Mouse (Mus musculus): ENCODE data around the gene Banf2. TPM values are rescaled to one million over a fixed set of nuclear protein-coding genes. Genes with fewer than 3 reads are reported as not detected.
A peak's percentile ranks its signal among the peaks of the same experiment; 100 is the strongest.

Banf2 gene
- total RNA-seq, 4 experiments from 2014 or later, result not detected

DNA sequence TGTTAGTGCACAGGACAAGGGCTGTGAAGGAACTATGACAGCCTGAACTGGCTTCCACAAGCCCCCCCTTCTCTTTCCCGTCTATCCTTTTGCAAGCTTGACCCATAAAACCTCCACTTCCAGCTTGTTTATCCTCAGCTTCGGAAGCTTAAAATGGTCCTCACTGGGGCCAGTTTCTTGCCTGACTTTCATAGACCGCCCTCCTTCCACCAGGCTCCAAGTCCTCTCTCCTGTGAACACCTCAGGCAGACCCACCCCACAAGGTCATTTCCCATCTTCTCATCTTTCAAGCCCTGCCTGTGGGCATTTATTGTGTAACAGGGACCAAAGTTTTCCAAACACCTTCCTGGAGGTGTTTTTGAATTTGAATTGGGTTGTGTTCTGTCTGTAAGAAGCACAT lies 10.4 kb upstream of the Banf2 start:
- no peak for DNase-seq (ENCODE audit: low spot score in 2 of 2)

DNA sequence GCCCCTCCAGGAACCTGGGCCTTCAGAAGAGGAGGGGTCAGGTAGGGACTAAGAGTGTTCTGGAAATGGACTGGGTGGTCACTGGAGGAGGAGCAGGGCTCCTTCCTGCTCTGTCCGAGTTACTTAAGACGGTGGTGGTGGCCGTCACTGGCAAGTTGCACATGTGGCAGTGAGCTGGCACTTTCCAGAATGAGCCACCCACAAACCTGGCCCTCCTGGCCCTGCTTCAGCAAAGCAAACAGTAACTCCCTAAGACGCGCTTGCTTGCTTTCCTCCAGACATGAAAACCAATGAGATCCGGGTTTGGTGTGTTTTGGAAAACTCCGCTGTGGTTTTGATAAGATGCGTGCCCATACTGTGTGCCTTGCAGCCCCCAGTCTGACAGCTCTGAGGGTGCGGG lies 7.5 kb upstream of the Banf2 start:
- no peak for DNase-seq (ENCODE audit: low spot score in 2 of 2)

DNA sequence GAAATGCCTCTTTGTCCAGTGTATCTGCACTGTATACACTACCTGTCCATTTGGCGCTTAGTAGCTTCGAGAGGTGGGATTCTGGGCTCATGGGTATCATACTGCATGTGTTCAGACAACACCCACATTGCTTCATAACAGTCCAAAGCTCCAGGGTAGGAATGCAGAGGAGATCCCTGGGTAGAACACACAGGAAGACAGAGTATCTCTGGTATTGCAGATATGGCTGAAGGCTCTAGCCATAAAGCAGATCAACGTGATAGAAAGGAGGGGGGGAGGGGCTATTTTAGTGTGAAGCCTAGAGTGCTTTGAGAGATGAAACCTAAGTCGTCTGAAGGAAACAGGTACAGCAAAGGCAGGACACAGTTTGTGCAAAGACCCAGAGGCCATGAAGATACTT lies 6.4 kb upstream of the Banf2 start:
- no peak for DNase-seq (ENCODE audit: low spot score in 2 of 2)

DNA sequence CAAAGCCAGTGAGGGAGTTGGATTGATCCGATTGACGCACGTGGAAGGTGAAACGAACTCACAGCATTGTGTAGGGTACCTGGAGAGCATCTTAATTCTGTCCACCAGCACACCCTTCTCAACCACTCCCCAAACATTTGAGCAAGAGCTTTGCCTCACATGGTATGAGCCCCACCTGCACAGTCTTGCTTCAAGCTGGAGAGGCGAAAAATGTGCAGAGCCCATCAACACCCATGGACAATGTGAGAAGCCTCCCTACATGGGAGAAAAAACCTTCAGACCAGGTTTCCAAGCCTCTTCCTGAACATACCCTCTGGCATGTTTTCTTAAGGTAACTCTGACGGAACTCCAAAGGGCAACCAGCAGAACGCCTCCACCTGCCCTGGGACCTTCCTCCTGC lies 2.1 kb upstream of the Banf2 start:
- no peak for DNase-seq (ENCODE audit: low spot score in 2 of 2)

DNA sequence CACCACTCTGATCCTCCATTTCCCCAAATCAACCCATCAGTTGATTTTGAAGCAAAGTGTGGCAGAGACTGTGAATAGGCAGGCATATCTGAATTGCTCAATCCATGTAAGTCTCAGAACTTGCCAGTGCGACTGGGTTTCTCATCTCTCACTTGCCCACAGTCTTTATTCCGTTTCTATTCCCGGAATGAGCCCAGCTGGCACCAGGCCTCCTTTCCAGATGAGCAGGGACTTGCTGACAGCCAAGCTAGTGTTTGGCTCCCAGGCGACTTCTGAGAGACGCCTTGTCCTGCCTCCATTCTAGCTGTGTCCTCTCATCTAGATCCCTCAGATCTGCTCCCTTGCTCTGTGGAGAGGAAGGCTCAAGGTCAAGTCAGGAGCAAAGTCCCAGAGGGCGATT lies 11.9 kb downstream of the Banf2 start:
- DNase-seq (ENCODE audit: low spot score in 2 of 2), result peak; percentile 42 to 84

DNA sequence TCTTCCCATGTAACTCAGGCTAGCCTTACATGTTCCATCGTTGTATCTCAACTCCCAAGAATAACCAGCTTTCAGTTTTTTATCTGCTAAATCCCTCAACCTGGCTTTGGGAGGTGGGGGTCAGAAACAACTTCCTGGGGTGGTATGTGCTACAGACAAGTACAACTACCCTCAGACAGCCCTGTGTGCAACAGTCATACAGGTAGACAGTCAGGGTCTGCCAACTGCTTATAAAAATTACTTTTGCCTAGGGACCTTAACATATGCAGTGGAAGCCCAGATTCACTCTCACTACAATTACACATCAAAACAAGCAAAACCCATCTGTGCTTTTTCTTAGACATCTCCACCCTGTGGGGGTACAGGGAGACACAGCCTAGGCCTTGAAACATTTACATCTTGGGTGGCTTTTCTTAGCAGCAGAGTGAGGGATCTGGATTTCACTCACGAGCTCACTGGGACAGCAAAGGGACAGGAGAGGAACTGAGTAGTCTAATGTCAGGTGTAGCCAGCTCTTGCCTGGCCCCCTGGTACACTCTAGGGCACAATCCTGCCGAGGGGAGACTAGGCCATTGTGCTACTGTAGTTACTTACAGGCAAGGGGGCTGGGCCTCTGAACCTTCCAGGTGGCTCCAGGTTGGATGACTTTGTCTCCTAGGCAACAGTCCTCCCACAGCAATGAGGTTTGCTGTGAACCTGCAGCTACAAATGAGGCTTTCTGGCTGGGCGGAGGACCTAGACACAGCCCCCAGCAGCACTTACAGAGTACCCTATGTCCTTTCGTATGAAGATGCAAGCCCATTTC lies 13.1 kb downstream of the Banf2 start:
- peak; percentile 28 to 55 for DNase-seq (ENCODE audit: low spot score in 2 of 2)

DNA sequence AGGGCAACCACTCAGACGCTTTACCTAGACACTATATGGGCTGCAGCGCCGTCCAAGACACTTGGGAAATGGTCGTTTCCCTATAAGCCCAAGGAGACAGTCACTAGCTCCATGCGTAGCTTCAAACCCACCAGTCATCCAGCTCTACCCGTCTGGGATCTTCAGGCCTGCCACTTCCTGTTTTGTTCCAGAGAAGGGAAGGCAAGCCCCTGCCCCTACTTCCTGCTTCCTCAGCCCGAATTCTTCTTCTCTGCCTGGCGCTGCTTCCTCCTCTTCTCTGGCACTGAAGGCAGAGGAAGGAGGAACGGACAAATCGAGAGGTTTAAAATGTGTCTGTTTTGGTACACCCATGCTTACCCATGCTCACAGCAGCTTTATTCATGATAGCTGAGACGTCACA lies 14.1 kb downstream of the Banf2 start:
- no peak for DNase-seq (ENCODE audit: low spot score in 2 of 2)

DNA sequence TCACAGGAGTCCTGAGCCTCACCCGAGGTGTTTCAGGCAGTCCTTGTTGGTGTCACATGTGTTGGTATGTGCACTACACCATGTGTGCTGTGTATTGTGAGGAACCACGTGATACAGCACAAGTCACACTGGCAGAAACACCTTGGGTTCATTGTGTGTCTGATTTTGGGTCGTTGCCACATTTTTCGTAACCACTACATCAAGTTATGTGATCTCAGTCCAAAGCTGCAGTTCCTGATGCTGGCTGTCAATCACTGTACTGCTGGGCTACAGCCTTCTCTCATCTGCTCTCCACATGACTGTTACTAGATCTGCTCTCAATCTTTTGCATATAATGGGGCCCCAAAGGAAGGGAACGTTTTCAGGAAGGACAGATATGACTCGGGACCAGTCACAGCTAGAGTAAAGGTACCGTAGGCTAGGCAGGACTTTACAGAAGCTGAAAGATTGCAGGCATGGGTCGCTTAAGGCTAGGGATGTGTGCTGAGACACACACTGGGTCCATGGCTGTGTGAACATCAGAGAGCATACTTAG lies 17.4 kb downstream of the Banf2 start:
- DNase-seq (ENCODE audit: low spot score in 2 of 2), result no peak

DNA sequence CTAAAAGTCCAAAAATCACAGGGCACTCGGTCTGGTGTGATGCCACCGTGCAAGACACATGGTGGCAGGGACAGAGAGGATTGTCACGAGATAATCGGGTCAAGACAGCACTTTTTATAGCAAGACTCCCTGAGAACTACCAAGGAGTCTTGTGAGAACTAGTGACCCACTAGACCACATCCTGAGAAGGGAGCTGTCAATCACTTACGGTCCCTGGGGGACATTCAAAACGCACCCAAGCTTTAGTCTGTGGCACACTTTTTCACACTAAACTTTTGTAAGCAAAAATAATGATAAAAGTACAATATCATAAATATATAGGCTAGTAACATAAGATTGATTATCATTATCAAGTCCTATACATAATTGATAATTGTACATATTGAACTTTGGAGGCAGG lies 18.0 kb downstream of the Banf2 start:
- no peak for DNase-seq (ENCODE audit: low spot score in 2 of 2)

DNA sequence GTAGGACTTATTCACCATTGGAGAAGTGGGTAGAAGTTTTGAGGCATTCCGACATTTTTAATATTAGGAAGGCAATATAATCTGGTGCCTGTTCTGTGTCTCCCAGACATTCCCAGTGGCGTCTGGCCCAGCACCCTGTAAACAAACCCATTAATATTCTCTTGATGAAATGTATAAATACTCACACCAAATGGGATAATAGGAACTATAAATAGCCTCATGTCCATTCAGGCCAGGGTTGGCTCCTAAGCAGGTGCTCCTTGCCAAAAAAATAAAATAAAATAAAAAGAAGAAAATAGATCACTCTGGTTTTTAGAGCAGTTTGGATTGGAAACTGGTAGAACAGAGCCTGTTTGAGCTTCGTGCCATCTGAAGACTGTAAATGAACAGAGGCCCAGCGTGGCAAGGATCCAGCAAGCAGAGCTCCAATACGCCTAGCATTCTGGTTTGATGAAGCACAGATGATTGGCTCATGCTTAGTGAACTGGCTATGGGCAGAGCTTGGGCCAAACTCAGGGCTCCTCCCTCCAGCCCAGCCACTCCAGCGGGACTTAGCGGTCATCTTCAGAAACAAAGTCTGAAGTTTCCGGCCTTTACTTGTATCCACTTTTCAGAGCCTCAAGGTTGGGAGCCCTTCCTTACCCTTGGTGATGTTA lies 19.7 kb downstream of the Banf2 start:
- DNase-seq (ENCODE audit: low spot score in 2 of 2), result peak in 1 of 2 experiments; percentile 68

DNA sequence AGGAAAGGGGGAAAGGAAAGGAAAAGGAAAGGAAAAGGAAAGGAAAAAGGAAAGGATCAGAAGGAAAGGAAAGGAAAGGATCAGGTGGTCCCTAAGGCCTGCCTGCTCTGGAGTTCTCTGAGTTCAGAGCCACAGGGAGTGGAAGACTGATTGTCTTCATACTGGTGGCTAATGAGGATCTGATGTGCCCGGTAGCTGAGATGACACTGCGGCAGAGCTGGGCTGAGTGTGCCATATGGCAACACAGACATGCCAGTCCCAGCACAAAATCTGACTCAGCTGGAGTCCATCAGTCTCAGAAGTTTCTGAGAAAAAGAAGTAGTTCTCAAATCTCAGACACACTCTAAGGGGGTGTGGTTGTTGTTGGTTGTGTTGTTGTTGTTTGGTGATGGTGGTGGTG lies 24.9 kb downstream of the Banf2 start:
- no peak for DNase-seq (ENCODE audit: low spot score in 2 of 2)

DNA sequence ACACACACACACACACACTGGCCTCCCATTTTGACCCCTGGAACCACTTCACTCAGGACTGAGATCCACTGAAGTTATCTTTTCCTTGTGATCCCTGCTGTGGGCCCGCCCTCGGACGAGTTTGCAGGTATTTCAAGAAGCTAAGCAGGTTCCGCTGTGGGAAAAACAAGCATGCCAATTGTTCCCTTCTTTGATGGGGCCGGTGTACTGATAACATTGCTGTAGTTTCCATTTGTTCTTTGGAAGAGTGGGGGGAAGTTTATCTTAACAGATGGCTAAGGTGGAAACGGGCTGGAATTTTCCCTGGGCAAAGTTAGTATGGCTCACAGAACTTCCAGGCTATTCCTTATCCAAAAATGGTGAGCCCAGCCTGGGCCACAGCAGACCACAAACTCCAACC lies 28.8 kb downstream of the Banf2 start:
- DNase-seq (ENCODE audit: low spot score in 2 of 2), result no peak

DNA sequence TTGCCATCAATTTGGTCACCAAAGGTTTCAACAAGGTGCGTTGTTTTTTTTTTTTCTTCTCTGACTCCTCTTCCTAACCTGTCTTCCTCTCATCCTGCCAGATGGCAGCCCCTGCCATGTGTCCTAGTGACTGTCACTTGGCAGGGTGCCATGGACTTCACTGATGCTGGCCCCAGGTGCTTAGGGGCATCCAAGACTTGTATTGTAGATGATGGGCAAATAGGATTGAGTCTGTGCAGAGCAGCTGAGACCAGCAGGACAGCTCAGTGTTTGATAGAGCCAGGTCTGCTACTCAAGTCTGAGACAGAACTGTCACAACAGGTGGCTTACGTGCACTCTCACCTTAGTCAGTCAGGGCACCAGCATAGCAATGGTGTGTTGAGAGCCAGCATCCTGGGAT lies 32.6 kb downstream of the Banf2 start:
- no peak for DNase-seq (ENCODE audit: low spot score in 2 of 2)

DNA sequence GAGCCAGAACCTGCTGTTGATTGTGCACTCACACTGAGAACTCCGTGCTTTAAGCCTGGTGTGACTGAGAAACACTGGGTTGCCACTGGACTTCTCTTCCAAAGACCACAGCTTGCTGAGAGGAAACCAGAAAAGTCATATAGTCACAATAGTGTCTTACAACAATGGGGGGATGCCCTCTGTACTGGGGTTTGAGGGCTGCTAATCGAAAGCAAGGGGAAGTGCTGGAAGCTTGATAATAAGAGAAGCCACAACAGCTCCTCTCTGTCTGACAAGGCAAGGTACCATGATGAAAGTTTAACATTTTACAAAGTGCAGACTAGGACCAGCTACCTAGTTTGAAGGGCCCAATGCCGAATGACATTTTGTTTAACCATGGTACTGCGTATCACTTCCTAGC lies 36.8 kb downstream of the Banf2 start:
- no peak for DNase-seq (ENCODE audit: low spot score in 2 of 2)

DNA sequence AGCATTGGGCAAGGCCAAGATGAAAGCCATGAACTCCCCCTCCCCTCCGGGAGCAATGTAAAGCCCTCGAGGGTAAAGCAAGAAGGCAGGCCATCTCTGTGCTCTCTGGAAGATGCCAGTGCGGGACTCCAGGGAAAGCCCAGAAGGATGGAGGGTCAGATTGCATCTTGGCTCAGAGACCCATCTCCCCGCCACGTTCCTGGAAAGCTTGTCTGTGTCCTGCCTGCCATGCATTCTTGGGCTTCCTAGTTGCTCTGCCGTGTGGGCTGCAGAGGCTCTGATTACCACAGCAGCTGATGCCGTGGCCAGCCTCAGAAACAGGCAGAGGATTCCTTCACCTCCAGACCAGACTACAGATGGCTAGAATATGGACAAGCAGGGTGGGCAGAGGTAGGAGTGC lies 37.6 kb downstream of the Banf2 start:
- DNase-seq (ENCODE audit: low spot score in 2 of 2), result no peak

DNA sequence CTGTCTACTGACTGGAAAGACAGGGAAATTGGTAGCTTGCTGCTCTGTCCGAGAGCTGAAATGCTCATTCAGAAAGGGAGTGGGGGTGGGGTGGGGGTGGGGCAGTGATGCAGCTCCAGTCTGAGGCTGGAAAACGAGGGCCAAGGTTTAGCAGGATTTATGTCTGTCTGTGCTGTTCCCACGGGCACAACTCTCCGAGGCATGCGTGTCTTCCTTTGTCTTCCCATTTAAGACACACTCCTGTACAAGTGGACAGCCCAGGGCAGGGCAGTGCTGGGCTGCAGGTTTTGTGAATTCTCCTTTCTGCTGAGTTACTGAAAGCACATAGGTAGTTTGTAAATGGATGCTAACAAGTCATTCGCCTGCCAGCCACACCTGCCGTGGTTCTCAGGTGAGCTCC lies 39.8 kb downstream of the Banf2 start:
- no peak for DNase-seq (ENCODE audit: low spot score in 2 of 2)

DNA sequence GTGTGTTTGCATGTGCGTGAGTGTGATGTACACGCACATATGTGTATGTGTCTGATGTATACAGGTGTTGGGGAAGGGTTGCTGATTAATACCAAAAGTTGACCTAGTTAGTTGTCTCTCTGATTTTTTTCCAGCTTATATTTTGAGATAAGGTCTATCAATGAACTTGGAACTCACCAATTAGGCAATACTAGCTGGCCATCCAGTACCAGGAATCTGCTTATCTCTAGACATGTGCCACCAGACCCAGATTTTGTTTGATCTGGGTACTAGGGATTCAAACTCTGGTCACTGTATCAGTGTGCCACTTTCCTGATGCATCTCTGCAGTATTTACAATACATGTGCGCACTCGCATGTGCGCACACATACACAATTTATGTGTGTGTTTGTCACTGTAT lies 41.2 kb downstream of the Banf2 start:
- no peak for DNase-seq (ENCODE audit: low spot score in 2 of 2)

DNA sequence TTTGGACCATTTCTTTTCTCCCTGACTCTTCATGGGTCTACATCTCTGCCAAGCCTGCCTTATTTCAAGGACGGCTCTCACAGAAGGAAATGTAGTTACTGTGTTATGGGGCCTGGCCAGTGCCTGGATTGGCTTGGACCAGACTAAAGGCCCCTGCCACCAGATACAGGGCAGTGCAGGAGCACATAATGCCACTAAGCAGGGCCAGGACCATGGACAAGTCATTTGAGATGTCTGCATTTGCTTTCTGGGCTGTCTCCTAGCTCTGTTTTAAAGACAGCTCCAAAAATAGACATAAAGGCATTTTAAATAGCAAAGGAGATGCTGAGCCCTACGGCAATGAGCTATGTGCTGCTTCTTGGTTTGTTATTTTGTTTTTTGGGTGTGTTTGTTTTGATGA lies 43.8 kb downstream of the Banf2 start:
- no peak for DNase-seq (ENCODE audit: low spot score in 2 of 2)

DNA sequence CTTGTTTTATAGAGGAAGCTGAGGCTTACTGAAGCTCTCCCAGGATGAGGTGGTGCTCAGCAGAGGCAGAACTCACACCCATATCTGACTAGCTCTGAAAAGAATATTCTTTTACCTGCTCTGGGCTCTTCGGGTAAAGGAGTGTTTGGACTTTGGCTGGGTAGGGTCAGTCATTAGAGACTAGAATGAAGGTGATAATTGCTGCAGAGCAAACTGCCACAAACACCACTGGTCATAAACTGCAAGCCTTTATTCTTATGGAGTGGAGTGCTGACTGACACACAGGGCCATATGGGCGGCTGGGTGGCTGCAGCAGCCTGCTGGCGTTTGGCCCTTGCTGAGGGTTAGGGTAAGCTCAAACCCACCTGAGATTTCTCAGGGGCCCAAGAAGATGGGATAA lies 46.0 kb downstream of the Banf2 start:
- DNase-seq (ENCODE audit: low spot score in 2 of 2), result no peak

DNA sequence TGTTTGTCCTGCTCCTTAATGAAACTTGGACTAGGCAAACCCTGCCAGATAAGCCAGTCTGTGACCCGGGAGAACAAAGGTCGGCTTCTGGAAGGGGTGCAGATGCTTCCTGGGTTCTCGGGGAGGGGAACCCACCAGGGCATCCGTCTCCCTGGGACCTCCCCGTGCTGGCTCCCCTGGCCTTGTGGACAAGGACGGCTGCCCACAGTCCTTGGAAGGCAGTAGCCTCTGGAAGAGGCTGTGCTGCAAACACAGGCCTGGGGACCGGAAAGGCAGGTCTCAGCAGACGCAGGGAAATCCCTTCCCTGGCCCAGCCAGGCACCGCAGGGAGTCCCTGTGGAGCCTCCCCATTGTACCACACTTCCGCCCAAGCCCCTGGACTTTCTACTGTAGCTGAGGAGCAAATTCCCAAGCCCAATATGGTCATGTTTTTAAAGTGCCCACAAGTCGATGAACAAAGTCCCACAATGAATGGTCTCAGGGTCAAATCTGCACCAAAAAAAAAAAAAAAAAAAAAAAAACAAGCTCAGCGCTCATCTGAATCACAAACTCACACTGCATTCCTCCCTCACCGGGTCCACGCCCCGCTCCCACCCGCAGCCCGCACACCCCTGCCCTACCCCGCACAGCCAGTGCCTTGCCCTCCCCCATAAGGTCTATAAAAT lies 53.5 kb downstream of the Banf2 start:
- DNase-seq (ENCODE audit: low spot score in 2 of 2), result no peak

DNA sequence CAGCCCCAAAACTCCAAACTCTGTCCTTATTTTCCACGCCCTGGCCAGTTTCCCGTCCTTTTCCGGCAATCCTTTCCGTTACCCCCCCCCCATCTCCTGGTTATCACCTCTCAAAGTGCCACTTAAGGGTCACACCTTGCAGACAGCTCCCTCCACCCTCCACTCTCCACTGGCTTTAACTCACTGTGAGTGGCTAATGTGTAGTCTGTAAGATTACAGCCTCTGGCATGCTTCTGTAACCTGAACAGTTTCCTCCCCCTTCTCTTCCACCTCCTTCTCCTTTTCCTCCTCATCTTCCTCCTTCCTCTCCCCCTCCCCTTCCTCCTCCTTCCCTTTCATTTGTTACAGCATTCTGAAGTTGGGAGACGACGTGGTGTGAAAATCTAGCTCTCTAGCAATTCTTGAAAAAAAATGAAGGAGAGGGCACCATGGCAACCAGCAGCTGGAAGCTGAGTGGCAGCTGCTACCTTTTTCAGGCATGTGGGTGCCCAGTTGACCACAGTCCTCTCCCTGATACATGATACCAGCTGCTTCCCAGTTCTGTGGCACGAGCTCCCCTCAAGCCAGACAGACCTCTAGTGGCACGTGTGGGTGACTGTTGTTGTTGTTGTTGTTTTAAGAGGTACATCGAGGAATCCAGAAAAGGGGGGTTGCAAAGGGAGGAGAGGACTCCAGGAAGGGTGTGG lies 55.2 kb downstream of the Banf2 start:
- DNase-seq (ENCODE audit: low spot score in 2 of 2), result no peak

DNA sequence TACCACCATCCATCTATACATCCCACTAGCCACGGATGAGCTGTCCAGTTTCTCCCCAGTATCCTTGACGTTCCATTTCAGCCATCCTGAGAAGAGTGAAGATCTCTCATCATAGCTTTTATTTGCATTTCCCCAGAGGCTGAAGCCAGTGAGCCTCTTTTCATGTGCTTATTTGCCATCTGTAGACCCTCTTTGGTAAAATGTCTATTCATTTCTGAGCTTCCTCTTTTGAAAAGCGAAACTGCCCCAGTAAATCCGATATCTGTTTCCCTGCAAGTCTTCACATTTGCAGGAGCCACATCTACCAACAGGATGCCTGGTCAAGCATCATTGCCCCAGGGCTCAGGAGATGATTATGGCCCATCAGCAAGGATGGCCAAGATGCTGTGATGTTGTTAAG lies 59.9 kb downstream of the Banf2 start:
- DNase-seq (ENCODE audit: low spot score in 2 of 2), result no peak
